Mouse (Mus musculus) liver, adult 2 months (tissue): Measurements from ENCODE around the gene Rnf126. TPM values are rescaled to one million over a fixed set of nuclear protein-coding genes. Genes with fewer than 3 reads are reported as not detected.

ENCODE experiments used
- DNase-seq: peaks from one replicate; pipeline ENCODE4 v3.0.0-alpha.2; 2011; ENCODE audit warnings: low read depth, low spot score; ENCODE audit errors: extremely low read depth
- H3K27ac ChIP-seq: fragments of 200-500 bp; replicated peaks from 2 replicates; pipeline ENCODE4 v1.5.1; 2012; ENCODE audit warnings: low read depth, mild to moderate bottlenecking, control low read depth, inconsistent platforms, low read length; ENCODE audit not compliant: insufficient read depth
- H3K27me3 ChIP-seq: fragments of 200-500 bp; 2 replicates; pipeline ENCODE4 v1.6.1; 2012; ENCODE audit warnings: mild to moderate bottlenecking, moderate library complexity, low read length, inconsistent platforms; ENCODE audit not compliant: control insufficient read depth, insufficient read depth
- H3K36me3 ChIP-seq: fragments of 200-500 bp; 2 replicates; pipeline ENCODE4 v1.6.1; 2012; ENCODE audit warnings: low read length, inconsistent platforms; ENCODE audit not compliant: control insufficient read depth, insufficient read depth
- H3K4me1 ChIP-seq: fragments of 200-500 bp; 2 replicates; pipeline ENCODE4 v1.6.1; 2011; ENCODE audit warnings: low read length; ENCODE audit not compliant: control insufficient read depth, insufficient read depth
- H3K4me3 ChIP-seq: fragments of 200-500 bp; 2 replicates; pipeline ENCODE4 v1.5.1; 2011; ENCODE audit warnings: low read depth, mild to moderate bottlenecking, control low read depth, low read length, moderate library complexity; ENCODE audit not compliant: insufficient read depth
- H3K79me2 ChIP-seq: fragments of 200-500 bp; 2 replicates; pipeline ENCODE4 v1.6.1; 2012; ENCODE audit warnings: inconsistent platforms, mild to moderate bottlenecking, low read length, moderate library complexity; ENCODE audit not compliant: control insufficient read depth, insufficient read depth
- H3K9ac ChIP-seq: fragments of 200-500 bp; 2 replicates; pipeline ENCODE4 v1.6.1; 2012; ENCODE audit warnings: low read depth, mild to moderate bottlenecking, control low read depth, inconsistent platforms, low read length
- CTCF ChIP-seq: fragments of 200-500 bp; IDR thresholded peaks from 2 replicates; pipeline ENCODE4 v1.5.1; 2011; ENCODE audit warnings: low read depth, low read length, control low read depth
- POLR2A ChIP-seq: fragments of 200-500 bp; IDR thresholded peaks from 2 replicates; pipeline ENCODE4 v1.6.1; 2011; ENCODE audit warnings: low read length, control low read depth; ENCODE audit not compliant: insufficient read depth; ENCODE audit errors: extremely low read depth
- WGBS: fragments of 180-500 bp; shearing (Covaris S2); methylation state at CpG from one replicate; pipeline ENCODE4 v1.1.7; 2018; 5-methylcytosine and 5-hydroxymethylcytosine counted together
- polyA plus RNA-seq: library from polyadenylated mRNA; depleted of rRNA; stranded (reverse); fragments of >200 nt; gene quantifications from 2 replicates; pipeline ENCODE4 v1.2.3, GENCODE M21; 2012
- total RNA-seq: library from RNA; depleted of rRNA; stranded (reverse); fragments of >200 nt; gene quantifications from 2 replicates; pipeline ENCODE4 v1.2.3, GENCODE M21; 2014

The Rnf126 gene
- total and polyA plus RNA-seq, 2 experiments = 7.6 to 70.6 TPM

DNA sequence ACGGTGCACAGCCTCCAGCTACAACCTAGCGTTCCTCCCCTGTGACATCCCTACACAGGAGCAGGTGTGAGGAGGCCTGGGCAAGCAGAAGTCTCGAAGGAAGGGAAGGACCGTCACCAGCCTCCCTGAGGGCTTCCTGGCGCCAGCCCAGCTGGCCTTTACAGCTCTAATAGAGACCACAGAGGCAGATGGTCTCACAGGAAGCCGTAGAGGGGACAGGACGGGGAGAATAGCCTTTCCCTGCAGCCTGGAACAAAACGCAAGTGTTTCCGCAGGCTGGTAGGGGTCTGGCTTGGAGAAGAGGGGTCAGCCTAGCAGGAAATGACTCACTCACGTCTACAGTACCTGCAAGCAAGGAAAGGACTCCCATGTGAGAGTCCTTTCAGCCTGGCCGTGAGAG, 41.1 kb upstream of the Rnf126 start:
- Histone ChIP-seq H3K79me2 (no peaks in the 10 kb centered on the region), H3K27me3 (no peaks in the 10 kb centered on the region), H3K4me1 (peaks cover 4% of the 10 kb centered on the region), H3K4me3 (no peak overlapping the region), H3K27ac (no peak overlapping the region), H3K36me3 (no peaks in the 10 kb centered on the region), H3K9ac (no peak overlapping the region)
- TF ChIP-seq CTCF (no peak), POLR2A (no peak)
- no peak for DNase-seq
- 78% methylated on average over 11 of the region's 11 CpGs for WGBS

DNA sequence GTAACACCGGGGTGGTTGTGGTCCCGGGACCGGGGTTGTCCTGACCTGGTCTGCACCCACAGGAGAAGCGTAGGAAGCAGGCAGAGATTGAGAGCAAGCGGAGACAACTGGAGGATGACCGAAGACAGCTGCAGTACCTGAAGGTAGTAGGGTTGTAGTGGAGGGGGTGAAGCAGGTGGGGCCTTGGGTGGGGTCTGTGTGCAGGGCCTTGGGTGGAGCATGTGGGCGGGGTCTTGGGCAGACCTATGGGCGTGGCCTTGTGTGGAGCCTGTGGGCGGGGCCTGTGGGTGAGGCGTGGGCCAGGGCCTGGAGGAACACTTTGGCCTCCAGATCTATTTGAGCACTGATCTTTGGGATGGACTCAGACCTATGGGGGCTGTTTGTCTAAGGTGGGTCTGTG, 40.2 kb upstream of the Rnf126 start:
- Histone ChIP-seq H3K4me3 (no peak overlapping the region), H3K79me2 (no peaks in the 10 kb centered on the region), H3K27ac (no peak overlapping the region), H3K9ac (no peak overlapping the region), H3K4me1 (peaks cover 10% of the 10 kb centered on the region), H3K36me3 (no peaks in the 10 kb centered on the region), H3K27me3 (no peaks in the 10 kb centered on the region)
- TF ChIP-seq POLR2A (no peak), CTCF (no peak)
- WGBS = 81% methylated on average over 10 of the region's 10 CpGs
- no peak for DNase-seq

DNA sequence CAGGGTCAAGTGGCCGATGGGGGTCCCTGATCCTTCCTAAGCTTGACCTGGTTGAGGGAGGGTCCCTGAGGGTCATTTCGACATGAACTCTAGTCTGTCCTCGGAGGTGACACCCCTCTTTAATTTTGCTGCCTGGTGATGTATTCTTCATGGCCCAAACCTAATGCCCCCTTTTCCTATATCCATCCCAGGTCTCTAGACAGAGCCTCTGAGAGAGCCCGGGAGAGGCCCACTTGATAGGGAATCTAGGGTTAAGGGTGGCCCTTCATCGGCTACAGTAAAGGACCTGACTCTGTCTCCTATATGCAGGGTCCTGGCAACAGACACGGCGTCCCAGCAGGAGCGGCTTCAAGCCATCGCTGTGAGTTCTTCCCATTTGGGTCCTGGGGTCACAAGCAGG, 39.6 kb upstream of the Rnf126 start:
- Histone ChIP-seq H3K27me3 (no peaks in the 10 kb centered on the region), H3K79me2 (no peaks in the 10 kb centered on the region), H3K4me1 (peaks cover 15% of the 10 kb centered on the region), H3K27ac (no peak overlapping the region), H3K36me3 (no peaks in the 10 kb centered on the region), H3K4me3 (no peak overlapping the region), H3K9ac (no peak overlapping the region)
- no peak for DNase-seq
- TF ChIP-seq POLR2A (no peak), CTCF (no peak)
- 88% methylated on average over 9 of the region's 9 CpGs for WGBS

DNA sequence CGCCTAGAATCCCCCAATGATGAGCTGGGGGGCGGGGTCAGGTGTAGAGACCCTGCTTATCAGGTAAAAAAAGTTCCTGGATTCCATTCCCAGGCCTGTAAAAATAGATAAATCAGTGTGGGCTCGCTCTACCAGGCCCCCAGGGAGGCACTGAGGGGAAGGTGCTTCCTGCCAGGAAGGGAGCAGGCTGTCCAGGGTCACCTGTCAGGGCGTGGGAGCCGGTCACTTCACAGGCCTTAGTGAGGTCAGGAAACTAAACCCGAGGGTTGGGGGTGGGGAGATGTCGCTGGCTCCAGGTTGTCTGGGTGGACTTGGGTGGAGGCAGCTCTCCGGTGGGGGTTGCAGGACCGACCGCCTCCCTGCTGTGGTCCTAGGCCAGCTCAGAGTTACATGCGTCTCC, 38.9 kb upstream of the Rnf126 start:
- Histone ChIP-seq H3K4me3 (no peak overlapping the region), H3K36me3 (no peaks in the 10 kb centered on the region), H3K79me2 (no peaks in the 10 kb centered on the region), H3K27me3 (no peaks in the 10 kb centered on the region), H3K9ac (no peak overlapping the region), H3K4me1 (peaks cover 15% of the 10 kb centered on the region), H3K27ac (no peak overlapping the region)
- TF ChIP-seq CTCF (no peak), POLR2A (no peak)
- WGBS = 64% methylated on average over 11 of the region's 11 CpGs
- no peak for DNase-seq

DNA sequence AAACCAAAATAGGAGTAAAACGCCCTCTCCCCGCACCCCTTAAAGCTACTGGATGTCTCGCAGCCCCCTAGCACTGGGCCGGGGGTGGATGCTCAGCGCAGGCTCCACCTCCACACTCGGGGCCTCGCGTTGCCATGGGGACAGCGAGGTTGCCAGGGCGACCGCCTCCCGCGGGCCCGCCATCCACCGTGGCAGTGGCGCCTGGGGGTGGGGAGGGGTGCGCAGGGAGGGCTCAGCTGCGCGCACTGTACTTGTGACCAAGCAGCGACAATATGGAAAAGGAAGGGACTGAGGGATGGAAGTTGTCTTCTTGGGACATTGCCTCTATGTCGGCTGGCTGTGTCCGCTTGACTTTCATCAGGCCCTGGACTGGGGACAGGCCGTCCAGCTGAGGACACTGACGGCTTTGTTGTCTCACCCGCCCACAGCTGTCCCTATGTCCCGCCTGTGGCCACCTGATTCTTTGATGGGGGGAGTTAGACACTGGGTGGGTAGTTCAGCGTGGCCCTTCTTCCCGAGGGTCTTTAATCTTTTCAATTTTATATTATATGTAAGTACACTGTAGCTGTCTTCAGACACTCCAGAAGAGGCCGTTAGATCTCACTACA, 37.1 kb upstream of the Rnf126 start:
- peaks cover 15% of the 10 kb centered on the region for H3K4me1 ChIP-seq

DNA sequence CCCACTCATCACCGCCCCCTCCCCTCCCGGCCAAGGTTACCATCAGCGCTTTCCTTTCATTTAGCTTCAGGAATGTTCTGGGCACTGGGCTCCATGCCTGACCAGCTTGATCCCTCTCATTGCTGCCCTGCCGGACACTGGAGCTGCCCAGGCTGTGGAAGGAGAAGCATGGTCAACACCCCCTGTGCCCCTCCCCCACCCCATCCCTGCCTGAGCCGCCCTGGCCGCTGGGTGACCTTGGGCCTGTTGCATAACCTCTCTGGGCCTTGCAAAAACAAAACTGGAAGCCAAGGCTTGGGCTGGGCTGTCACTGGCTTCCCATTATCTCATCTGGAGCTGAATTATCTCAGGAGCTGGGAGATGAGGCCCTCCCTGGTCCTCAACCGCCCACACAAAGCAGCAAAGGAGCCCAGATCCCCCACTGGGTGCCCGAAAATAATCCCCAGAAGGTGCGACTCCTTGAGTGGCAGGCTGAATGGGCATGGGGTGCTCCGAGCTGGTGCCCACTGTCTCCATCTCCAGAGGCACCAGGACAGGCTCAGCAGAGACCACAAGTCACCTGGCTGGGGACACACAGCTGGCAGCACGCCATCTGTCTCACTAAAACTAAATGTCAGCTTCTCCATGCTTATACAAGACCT, 35.7 kb upstream of the Rnf126 start:
- Histone ChIP-seq H3K36me3 (no peaks in the 10 kb centered on the region), H3K27ac (peak overlapping the region; percentile 77), H3K27me3 (no peaks in the 10 kb centered on the region), H3K4me1 (peaks cover 15% of the 10 kb centered on the region), H3K4me3 (peak overlapping the region; percentile 46; the same call in 1 of the 2 replicates), H3K9ac (peak overlapping the region; percentile 50), H3K79me2 (no peaks in the 10 kb centered on the region)
- WGBS = 11% methylated on average over 11 of the region's 11 CpGs
- peak; percentile 86 for DNase-seq
- TF ChIP-seq CTCF (no peak), POLR2A (0 out of 2 replicates have a peak, but pooled peaks have one; percentile 15)

More for the DNA sequence above, 37.1 kb upstream of the Rnf126 start:
- DNase-seq = no peak
- Histone ChIP-seq H3K27ac (no peak overlapping the region), H3K79me2 (no peaks in the 10 kb centered on the region), H3K9ac (no peak overlapping the region), H3K36me3 (no peaks in the 10 kb centered on the region), H3K4me3 (no peak overlapping the region), H3K27me3 (no peaks in the 10 kb centered on the region)
- WGBS = 64% methylated on average over 29 of the region's 29 CpGs
- no peak for TF ChIP-seq POLR2A
- TF ChIP-seq CTCF = no peak
